Mouse (Mus musculus) cerebellum, adult 8-10 months (tissue): ENCODE measurements around the gene Acly.

Experiments
- DNase-seq: peaks from one replicate; pipeline ENCODE4 v3.0.0; 2022

Acly gene

DNA sequence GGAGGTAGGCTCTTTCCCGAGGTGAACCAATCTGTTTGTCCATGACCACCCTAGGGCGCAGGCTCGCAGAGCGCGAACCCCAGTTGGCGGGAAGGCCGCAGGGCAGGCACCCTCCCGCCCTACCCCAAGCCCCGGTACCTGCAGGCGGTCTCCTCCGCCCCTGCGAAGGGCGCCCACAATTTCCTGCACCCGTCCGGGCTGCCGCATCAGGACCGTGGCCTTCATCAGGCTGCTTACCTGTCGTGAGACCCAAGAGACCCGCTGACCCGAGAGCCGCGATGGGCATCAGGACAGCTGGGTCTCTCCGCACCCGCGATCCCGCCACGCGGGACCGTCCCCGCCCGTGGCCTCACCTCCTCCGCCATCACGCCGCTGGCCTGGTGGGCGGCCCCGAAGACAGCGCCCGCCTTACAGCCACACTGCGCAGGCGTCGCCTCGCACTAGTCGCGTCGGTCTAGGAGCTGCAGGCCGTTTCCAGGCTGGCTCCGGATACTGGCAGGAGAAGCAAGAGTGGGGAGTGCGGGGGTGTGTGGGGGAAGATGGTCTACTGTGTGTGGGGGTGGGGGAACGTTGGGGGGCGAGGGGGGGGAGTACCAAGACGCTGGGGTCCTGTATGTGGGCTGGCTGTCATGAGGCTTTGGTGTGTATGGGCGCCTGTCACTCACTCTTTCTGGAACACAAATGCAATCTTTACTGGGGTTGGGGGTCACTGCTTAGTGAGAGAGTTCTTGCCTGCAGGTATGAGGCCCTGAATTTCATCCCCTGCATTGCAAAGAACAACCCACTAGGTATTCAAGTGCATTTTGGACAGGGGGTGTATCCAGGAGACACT, 86.9 kb downstream of the Acly start:
- DNase-seq: peak; percentile 82

DNA sequence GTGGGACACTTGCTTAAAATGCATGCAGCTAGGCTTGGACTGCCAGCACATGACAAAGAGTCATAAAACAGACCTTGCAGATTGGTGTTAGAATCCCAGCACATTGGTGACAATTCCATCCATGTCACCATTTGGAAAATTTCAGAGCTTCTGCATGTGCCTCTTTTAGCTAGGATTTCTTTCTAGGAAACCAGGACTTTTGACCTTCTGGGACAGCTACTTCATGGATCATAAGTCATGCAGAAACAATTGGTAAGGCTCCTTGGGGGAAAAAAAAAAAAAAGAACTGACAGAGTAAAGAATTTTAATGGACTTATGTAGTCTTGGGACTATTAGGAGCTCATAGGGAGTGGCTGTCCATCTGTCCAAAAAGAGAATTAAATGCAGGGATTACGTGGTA, 89.9 kb downstream of the Acly start:
- no peak for DNase-seq

DNA sequence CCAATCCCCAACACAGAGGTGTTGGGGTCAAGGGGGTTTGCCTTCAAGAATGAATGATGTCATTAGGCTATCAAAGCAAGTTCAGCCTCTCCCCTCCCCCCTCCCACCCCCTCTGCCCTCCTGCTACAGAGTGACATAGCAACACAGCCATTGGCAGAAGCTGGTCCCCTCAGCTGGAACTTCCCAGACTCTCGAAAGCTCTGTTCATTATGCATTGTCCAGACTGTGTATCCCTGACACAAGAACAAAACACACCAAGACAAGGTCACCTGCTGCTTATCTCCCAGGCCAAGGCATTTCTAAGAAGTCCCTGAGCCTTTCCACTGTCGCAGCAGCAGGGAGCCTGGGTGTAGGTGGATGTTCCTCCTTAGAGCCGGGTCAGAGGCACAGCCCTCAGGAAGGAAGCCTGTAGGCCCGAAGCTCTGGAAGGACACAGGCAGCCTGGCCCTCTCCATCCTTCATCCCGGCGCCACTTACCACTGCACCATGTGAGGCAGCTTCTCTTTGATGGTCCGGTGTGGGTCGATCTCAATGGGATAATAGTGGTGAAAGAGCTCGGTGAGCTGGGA, 92.0 kb downstream of the Acly start:
- DNase-seq: no peak

DNA sequence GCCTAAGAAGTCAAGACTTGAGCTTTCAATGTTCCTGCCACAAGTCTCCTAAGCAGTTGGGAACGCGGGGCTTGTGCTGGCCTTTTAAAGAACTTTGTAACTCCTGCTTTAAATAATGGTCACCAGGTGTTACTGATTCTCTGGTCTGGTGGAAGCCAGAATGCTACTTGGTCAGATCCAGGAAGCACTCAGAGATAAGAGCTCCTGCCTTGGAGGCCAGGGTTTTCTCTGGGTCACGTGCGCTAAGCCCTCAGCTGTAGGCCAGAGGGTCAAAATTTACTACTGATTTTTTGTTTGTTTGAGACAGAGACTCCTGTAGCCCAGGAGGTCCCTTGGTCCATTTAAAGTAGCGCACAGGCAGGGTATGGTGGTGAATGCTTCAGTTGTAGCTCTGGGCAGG, 95.8 kb downstream of the Acly start:
- DNase-seq: no peak

DNA sequence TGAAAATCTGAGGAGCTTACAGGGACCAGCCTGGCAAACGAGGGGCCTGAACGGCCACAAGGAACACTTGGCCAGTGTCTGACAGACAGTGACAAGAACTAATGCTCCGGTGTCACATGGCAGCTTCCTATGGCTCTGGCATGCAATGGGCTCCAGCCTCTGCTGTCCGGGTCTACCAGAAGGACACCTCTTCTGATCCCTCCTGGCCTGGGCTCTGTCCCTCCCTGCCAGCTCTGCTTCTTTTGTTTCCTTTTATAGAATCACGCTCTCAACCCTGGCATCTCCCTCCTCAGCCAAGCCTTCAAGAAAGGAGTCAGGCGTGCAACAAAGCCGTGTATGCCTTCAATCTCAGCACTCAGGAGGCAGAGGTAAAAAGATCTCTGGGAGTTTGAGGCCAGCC, 97.7 kb downstream of the Acly start:
- DNase-seq: no peak

DNA sequence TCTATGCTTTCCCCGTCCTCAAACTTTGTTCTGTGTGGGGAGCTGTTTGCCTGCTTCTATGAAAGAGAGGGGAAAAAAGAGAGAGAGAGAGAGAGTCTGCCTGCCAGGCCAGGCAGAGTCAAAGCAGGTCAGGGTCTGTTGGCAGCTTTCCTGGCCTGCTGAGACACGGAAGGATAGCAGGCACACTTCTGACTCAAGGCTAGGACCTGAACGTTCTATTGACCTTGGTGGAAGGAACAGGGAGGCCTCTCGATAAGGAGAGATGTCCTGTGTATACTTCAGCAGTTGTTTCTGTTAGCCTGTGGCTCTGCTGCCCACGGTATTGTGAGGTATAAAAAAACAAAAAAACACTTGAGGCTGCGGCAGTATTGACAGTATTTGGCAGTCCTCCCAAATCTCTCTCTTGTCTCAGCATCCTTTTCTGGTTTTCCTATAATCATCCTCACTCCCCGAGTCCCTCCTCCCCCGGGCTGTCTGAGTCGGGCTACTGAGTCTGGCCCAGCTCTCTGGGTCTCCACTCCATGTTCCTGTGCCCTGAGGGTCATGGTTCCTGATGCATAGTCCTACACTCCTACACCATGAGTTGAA, 99.1 kb downstream of the Acly start:
- no peak for DNase-seq

DNA sequence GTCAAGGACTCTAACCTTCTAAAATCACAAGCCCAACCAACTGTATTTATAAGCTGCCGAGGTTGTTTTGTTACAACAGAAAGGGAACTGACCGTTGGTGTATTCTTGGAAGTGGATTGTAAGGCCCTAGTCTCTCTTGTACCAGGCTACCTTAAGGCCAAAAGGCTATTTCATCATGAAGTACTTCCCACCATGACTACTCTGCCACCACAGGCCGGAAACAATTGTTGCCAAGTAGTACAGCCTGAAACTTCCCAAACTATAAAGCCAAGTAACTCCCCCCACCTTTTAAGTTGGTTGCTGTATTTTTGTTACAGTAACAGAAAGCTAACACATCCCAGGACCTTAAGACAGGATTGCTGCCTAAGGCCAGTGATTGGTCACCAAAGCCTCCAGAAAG, 101.0 kb downstream of the Acly start:
- DNase-seq: no peak
